Mouse (Mus musculus) layer of hippocampus, postnatal 25 days (tissue): ENCODE measurements around the gene Sphk1. TPM values are rescaled to one million over a fixed set of nuclear protein-coding genes. Genes with fewer than 3 reads are reported as not detected.

Experiments
- DNase-seq, 2 experiments: peaks; one replicate each; pipeline ENCODE4 v3.0.0; 2022; ENCODE audit warnings: mixed read lengths in 2 of 2, low spot score in 1 of 2; ENCODE audit errors: extremely low spot score in 1 of 2
- total RNA-seq, 2 experiments: library from RNA; stranded (reverse); gene quantifications; 2 replicates each; pipeline ENCODE4 v1.2.3; 2021

The Sphk1 gene
- total RNA-seq, 2 experiments from 2014 or later = 1.3 to 2.1 TPM

GRCm38 (mm10) chr11:116572756-116573543 is 42.2 kb downstream of the Sphk1 start:
- no peak for DNase-seq

DNA sequence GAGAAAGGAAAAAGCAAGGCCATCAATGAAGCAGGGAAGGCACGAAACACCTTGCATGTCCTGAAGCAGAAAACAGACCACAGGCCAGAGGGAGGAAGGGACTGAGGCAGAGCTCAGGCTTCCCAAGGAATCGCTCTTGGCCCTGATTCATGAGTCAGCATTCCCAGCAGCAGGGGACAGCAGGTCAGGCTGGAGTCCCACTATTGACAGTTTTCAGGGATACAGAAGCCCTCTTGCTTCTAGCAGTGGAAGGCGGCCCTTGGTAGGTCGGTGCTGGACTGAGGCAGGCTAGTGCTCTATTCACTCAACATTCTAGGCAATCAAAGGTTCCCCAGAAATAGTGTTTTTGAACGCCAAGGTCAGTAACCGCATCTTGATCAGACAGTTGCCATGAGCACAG is 43.8 kb downstream of the Sphk1 start:
- no peak for DNase-seq

DNA sequence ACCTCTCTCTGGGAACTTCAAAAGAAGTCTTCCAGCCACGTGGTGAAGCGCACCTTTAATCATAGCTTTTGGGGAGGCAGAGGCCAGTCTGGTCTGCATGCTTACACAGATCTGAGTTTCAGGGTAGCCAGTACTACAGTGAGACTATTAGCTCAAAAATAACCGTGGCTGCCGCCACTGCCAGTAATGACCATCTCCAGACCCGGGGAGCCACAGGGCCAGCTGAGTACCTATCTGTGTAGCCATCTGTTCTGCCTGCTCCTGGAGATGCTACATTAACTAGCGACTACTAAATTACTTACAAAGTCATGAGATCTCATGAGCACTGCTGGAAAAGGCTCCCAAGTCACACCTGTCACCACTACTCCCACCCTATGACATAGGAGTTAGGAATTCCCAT is 44.3 kb downstream of the Sphk1 start:
- DNase-seq = no peak

DNA sequence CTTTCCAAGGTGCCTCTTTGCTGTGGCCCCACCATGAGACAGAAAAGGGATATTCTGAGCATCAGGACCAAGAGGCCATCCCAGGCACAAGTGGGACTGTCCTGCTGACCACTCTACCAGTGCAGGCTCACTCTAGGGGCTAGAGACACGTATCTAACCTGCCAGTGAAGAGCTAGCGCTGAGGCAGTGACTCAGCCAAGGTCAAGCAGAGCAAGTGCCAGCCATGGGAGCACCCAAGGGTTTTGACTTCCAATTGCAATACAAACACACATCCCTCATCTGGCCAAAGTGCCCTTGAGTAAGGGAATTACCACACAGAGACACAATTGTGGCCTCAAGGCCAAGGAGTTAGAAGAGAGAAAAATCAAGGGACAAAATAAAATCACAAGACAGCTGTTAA is 44.7 kb downstream of the Sphk1 start:
- DNase-seq = no peak

- no peak for DNase-seq
Measured at GRCm38 (mm10) chr11:116579280-116579679, 48.6 kb downstream of the Sphk1 start.

- DNase-seq = no peak
Measured at GRCm38 (mm10) chr11:116580031-116580652, 49.4 kb downstream of the Sphk1 start.

DNA sequence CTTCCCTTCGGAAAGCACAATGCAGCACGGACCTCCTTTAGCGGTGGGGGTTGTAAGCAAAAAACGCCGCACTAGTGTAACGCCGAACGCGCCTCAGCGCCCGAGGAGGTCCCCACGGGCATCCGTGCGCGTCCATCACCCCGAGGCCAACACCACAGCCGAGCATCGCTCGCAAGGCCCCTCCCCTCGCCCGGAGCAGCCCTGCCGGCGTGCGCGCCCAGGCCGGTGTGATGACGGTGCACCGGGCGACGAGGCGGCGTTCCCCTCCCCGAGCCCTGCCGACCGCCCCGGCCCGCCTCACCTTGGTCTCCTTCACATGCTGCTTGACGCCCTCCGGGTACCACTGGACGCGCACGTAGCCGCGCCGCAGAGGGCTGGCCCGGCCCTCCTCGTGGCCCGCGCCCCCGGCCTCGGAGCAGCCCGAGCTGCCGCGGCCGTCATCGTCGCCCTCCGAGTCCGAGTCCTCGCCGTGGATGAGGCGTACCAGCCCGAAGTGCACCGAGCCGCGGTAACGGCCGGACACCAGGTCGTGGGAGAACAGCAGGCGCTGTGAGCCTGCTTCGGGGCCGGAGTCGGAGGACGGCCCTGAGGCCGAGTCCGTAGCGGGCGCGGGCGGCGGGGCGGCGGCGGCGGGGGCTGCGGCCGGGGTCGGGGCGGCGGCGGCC is 50.1 kb downstream of the Sphk1 start:
- peak; percentile 36 to 46 for DNase-seq

GRCm38 (mm10) chr11:116581376-116581814 is 50.7 kb downstream of the Sphk1 start, which contains the start of gene Ube2o:
TSS of gene Ube2o (minus strand) at chr11:116581447.
- DNase-seq = peak; percentile 78 to 81

DNA sequence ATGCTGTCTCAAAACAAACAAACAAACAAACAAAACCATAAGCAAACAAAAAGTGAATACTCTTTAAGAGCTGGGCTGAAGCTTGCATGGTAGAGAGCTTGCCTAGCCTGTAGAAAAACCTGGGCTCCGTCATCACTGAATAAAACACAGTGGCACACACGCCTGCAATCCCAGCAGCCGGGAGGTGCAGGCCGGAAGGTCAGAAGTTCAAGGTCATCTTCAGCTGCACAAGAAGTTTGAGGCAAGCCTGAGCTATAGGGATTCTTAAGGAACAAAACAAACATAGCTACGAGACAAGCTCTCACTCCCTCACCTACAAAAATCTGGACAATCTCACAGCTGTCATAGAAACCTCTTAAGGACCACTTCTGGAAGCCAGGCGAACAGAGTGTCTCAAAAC is 55.0 kb downstream of the Sphk1 start:
- DNase-seq = no peak

Other genes with a start within 250 kb of the Sphk1 start
- gene Galr2, start 250.0 kb upstream of the Sphk1 start, total RNA-seq = not detected
- 10 to 100 TPM; 85.0 to 87.2 TPM for gene Exoc7, start 223.7 kb upstream of the Sphk1 start, total RNA-seq
- 1 to 10 TPM; 5.4 to 7.1 TPM for gene Foxj1, start 195.5 kb upstream of the Sphk1 start, total RNA-seq
- gene Rnf157, start 117.9 kb upstream of the Sphk1 start, total RNA-seq = 100 to 1,000 TPM; 241 to 258 TPM
- 10 to 100 TPM; 37.0 to 38.3 TPM for gene Ubald2, start 96.8 kb upstream of the Sphk1 start, total RNA-seq
- not detected for gene Qrich2, start 64.7 kb upstream of the Sphk1 start, total RNA-seq
- gene Prpsap1, start 36.7 kb upstream of the Sphk1 start, total RNA-seq = 10 to 100 TPM; 76.4 to 88.4 TPM
- gene Ube2o, start 50.5 kb downstream of the Sphk1 start, total RNA-seq = 10 to 100 TPM; 97.0 to 97.1 TPM
- gene Aanat, start 55.5 kb downstream of the Sphk1 start, total RNA-seq = under 1 TPM; 0.32 to 0.68 TPM
- 1 to 10 TPM; 1.1 to 1.8 TPM for gene Rhbdf2, start 96.1 kb downstream of the Sphk1 start, total RNA-seq
- 1 to 10 TPM; 6.4 to 7.0 TPM for gene Prcd, start 122.6 kb downstream of the Sphk1 start, total RNA-seq
- 10 to 100 TPM; 65.7 to 78.3 TPM for gene Cygb, start 123.4 kb downstream of the Sphk1 start, total RNA-seq
- gene St6galnac1, start 244.6 kb downstream of the Sphk1 start, total RNA-seq = not detected